Mouse (Mus musculus) midbrain, embryonic 13.5 days (tissue): ENCODE measurements around the gene Emx1. TPM values are rescaled to one million over a fixed set of nuclear protein-coding genes. Genes with fewer than 3 reads are reported as not detected.

Experiments
- ATAC-seq: fragments of 200-750 bp; cut with Nextera tagmentation; 2 replicates; pipeline ENCODE4 v1.8.0; 2017; ENCODE audit warnings: mild to moderate bottlenecking, moderate TSS enrichment, moderate library complexity
- H3K27ac ChIP-seq: fragments of 300-500 bp; sonication (generic); 2 replicates; pipeline ENCODE4 v1.5.1; 2015; ENCODE audit warnings: inconsistent platforms, mild to moderate bottlenecking, moderate library complexity
- H3K27me3 ChIP-seq: fragments of 300-500 bp; sonication (generic); 2 replicates; pipeline ENCODE4 v1.6.1; 2015; ENCODE audit warnings: mild to moderate bottlenecking, inconsistent platforms
- H3K36me3 ChIP-seq: fragments of 300-500 bp; sonication (generic); 2 replicates; pipeline ENCODE4 v1.6.1; 2015; ENCODE audit warnings: mild to moderate bottlenecking, inconsistent platforms
- H3K4me1 ChIP-seq: fragments of 300-500 bp; sonication (generic); replicated peaks from 2 replicates; pipeline ENCODE4 v1.6.1; 2015; ENCODE audit warnings: inconsistent platforms
- H3K4me2 ChIP-seq: fragments of 300-500 bp; sonication (generic); replicated peaks from 2 replicates; pipeline ENCODE4 v1.6.1; 2015; ENCODE audit warnings: moderate library complexity, mild to moderate bottlenecking, inconsistent platforms
- H3K4me3 ChIP-seq: fragments of 300-500 bp; sonication (generic); replicated peaks from 2 replicates; pipeline ENCODE4 v1.5.1; 2015; ENCODE audit warnings: mild to moderate bottlenecking, inconsistent platforms
- H3K9ac ChIP-seq: fragments of 300-500 bp; sonication (generic); replicated peaks from 2 replicates; pipeline ENCODE4 v1.6.1; 2015; ENCODE audit warnings: mild to moderate bottlenecking, inconsistent platforms
- H3K9me3 ChIP-seq: fragments of 300-500 bp; sonication (generic); 2 replicates; pipeline ENCODE4 v1.6.1; 2016; ENCODE audit warnings: mild to moderate bottlenecking, inconsistent platforms
- WGBS: fragments of 180-500 bp; shearing (Covaris S2); methylation state at CpG from one replicate; pipeline ENCODE4 v1.1.7; 2015; 5-methylcytosine and 5-hydroxymethylcytosine counted together
- polyA plus RNA-seq: library from polyadenylated mRNA; unstranded; fragments of >200 nt; fragmentation: Nextera tagmentation; extraction: Ambion mirVana; gene quantifications from 2 replicates; pipeline ENCODE4 v1.2.1, GENCODE M21; 2015

Emx1 gene
- polyA plus RNA-seq, 1 experiment from 2014 or later: 7.2 TPM

DNA sequence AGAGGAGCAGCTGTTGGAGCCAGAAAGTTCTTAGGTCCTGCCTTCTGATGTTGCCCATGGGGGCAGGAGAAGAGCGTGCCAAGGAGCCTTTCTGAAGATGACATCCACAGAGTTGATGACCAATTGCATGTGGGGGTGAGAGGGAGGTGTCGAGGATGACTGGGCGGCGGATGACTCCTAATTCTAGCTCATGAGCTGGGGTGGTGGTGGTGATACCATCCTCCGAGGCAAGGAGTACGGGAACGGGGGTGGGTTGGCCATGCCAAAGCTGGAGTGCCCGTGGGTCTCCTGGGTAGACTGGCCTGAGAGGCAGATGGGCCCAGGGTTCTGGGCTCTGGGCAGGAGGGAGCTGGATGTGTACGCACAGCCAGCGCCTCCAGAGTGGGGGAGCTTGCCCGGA lies 32.5 kb downstream of the Emx1 start:
- H3K36me3 ChIP-seq: no peaks in the 10 kb centered on the region
- peaks cover 17% of the 10 kb centered on the region for H3K4me1 ChIP-seq
- no peaks in the 10 kb centered on the region for H3K9me3 ChIP-seq
- H3K27me3 ChIP-seq: no peaks in the 10 kb centered on the region
- no peak overlapping the region for H3K27ac ChIP-seq
- H3K9ac ChIP-seq: no peak overlapping the region
- H3K4me2 ChIP-seq: no peak overlapping the region
- WGBS: 91% methylated on average over 11 of the region's 11 CpGs
- no peak overlapping the region for H3K4me3 ChIP-seq
- no peak for ATAC-seq

DNA sequence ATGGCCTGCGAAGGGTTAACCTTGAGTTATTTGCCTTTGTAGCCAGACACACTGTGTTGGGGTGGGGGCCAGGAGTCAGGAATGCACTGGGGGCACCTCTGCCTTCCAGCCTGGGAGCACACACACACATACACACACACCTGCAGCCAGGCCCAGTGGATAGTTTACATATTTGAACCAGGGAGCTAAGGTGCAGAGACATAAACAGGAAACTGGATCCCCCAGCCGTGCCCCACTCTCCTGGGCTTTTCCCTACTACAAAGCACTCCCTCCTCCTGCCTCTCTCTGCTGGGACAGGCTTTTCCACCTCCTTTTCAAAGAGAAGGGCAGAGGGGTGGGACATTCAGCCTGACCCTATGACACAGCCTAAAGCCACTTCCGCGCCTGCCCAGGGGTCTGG lies 33.7 kb downstream of the Emx1 start:
- Histone ChIP-seq H3K4me1 (peaks cover 17% of the 10 kb centered on the region), H3K27ac (no peak overlapping the region), H3K36me3 (no peaks in the 10 kb centered on the region), H3K4me3 (no peak overlapping the region), H3K9ac (no peak overlapping the region), H3K4me2 (no peak overlapping the region), H3K27me3 (no peaks in the 10 kb centered on the region), H3K9me3 (no peaks in the 10 kb centered on the region)
- no peak for ATAC-seq
- WGBS: 35% methylated on average over 4 of the region's 4 CpGs

DNA sequence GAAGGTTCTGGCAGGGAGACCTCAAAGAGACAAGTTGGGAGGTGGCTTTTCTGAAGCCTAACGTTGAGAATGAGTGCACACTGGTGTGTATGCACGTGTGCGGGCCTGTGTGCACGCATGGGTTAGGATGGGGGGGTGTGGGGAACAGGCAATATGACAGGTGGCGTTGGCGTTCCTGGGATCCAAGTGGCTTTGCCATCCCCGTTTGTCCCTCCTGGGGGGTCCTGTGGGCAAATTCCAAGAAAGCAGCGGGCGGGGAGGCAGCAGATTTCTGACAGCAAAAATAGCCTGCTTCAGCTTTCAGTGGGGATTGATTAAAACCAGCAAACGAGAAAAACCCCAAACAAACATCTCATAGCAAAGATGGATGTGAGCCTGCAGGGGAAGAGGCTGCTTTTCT lies 35.3 kb downstream of the Emx1 start:
- Histone ChIP-seq H3K27ac (no peak overlapping the region), H3K4me1 (peaks cover 17% of the 10 kb centered on the region), H3K4me2 (no peak overlapping the region), H3K36me3 (no peaks in the 10 kb centered on the region), H3K9me3 (no peaks in the 10 kb centered on the region), H3K4me3 (no peak overlapping the region), H3K9ac (no peak overlapping the region), H3K27me3 (no peaks in the 10 kb centered on the region)
- no peak for ATAC-seq
- WGBS: 83% methylated on average over 10 of the region's 10 CpGs

DNA sequence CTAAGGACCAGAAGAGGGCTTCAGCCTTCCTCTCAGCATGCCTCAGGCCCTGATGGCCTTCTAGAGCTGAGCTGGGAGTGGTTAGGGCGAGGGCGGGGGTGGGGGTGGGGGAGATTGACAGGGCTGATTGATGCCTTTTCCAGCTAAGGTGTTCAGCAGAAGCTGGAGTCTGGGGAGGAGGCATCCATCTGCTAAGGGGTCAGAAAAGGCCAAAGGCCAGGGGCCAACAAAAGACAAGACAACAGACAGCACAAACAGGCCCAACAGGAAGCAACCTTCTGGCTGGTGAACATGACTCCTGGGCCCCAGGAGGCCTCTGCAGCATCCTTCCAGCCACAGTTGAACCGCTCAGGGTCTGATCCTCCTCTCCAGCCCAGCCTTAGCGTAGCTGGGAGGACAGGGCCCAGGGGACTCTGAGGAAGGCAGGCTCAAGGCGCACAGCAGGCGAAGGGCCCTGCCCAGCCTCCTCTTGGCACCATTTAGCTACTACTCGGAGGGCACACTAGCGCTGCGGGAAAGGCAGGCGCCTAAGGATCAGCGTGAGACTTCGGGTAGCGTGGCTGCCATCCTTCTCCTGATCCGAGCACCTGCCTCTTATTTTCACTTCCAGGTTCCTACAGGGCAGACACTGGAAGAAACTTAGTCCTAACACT lies 36.4 kb downstream of the Emx1 start:
- Histone ChIP-seq H3K9me3 (no peaks in the 10 kb centered on the region), H3K9ac (no peak overlapping the region), H3K4me2 (no peak overlapping the region), H3K27ac (no peak overlapping the region), H3K36me3 (no peaks in the 10 kb centered on the region), H3K4me1 (peaks cover 17% of the 10 kb centered on the region), H3K27me3 (no peaks in the 10 kb centered on the region), H3K4me3 (no peak overlapping the region)
- 40% methylated on average over 14 of the region's 14 CpGs for WGBS
- no peak for ATAC-seq

- no peaks in the 10 kb centered on the region for H3K27me3 ChIP-seq
- H3K36me3 ChIP-seq: no peaks in the 10 kb centered on the region
- no peak overlapping the region for H3K4me2 ChIP-seq
- 21% methylated on average over 15 of the region's 15 CpGs for WGBS
- ATAC-seq: 0 out of 2 replicates have a peak, but pooled peaks have one; percentile 6
- peaks cover 9% of the 10 kb centered on the region for H3K4me1 ChIP-seq
- H3K27ac ChIP-seq: no peak overlapping the region
- H3K9ac ChIP-seq: no peak overlapping the region
- H3K4me3 ChIP-seq: no peak overlapping the region
- no peaks in the 10 kb centered on the region for H3K9me3 ChIP-seq
Measured at GRCm38 (mm10) chr6:85224442-85224891, 37.2 kb downstream of the Emx1 start.

GRCm38 (mm10) chr6:85226570-85226969 lies 39.3 kb downstream of the Emx1 start:
- H3K27me3 ChIP-seq: no peaks in the 10 kb centered on the region
- H3K27ac ChIP-seq: no peak overlapping the region
- no peak overlapping the region for H3K9ac ChIP-seq
- H3K4me3 ChIP-seq: no peak overlapping the region
- no peak for ATAC-seq
- H3K4me2 ChIP-seq: no peak overlapping the region
- H3K4me1 ChIP-seq: peaks cover 13% of the 10 kb centered on the region
- H3K36me3 ChIP-seq: no peaks in the 10 kb centered on the region
- H3K9me3 ChIP-seq: no peaks in the 10 kb centered on the region
- WGBS: 70% methylated on average over 9 of the region's 9 CpGs

DNA sequence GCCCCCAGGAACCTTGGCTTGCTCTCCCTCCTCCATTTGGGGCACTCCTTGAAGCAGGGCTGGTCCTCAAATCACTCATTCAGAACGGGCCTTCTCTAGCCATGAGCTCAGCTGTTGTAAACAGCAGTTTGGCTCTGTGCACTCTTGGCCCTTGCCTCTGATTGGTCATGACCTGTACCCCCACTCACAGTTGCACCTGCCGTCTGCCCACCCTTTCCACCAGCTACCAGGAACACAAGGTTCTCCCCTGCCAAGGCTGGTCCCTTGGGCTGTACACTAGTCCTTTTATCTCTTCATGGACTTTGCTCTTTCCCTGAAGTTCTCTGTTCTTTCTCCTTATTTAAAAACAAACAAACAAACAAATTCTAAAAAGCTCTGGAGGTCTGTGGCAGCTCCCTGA lies 40.3 kb downstream of the Emx1 start:
- Histone ChIP-seq H3K9me3 (no peaks in the 10 kb centered on the region), H3K27me3 (no peaks in the 10 kb centered on the region), H3K4me3 (no peak overlapping the region), H3K4me1 (peaks cover 21% of the 10 kb centered on the region), H3K27ac (no peak overlapping the region), H3K36me3 (no peaks in the 10 kb centered on the region), H3K9ac (no peak overlapping the region), H3K4me2 (no peak overlapping the region)
- WGBS: 86% methylated on average over 2 of the region's 2 CpGs
- no peak for ATAC-seq

- Histone ChIP-seq H3K27me3 (0 out of 2 replicates have a peak, but pooled peaks cover 3% of the 10 kb centered on the region), H3K4me1 (peaks cover 23% of the 10 kb centered on the region), H3K27ac (no peak overlapping the region), H3K36me3 (no peaks in the 10 kb centered on the region), H3K9me3 (no peaks in the 10 kb centered on the region), H3K4me2 (no peak overlapping the region), H3K4me3 (no peak overlapping the region), H3K9ac (no peak overlapping the region)
- no peak for ATAC-seq
- WGBS: 84% methylated on average over 3 of the region's 3 CpGs
Measured at GRCm38 (mm10) chr6:85230762-85231161, 43.5 kb downstream of the Emx1 start.

DNA sequence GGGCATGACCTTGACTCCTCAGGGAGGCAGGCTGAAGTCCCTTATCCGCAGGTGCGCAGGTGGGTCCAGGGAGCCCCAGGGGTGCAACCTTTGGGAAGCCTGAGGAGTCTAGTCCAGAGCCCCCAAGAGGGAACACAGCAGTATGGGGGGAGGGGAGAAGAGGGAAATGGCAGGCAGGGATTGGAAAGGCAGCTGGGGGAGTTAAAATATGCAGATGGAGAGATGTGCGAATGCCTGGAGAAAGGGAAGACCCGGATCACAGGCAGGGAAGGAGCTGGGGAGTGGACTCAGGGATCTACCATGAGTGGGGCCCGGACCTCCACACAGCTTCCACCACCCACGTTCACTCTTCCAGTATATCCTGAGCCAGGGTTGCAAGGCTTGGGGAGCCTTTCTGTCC lies 44.2 kb downstream of the Emx1 start:
- H3K4me3 ChIP-seq: no peak overlapping the region
- peak; percentile 55; the same call in 1 of the 2 replicates for ATAC-seq
- H3K27ac ChIP-seq: no peak overlapping the region
- peaks cover 23% of the 10 kb centered on the region for H3K4me1 ChIP-seq
- H3K4me2 ChIP-seq: no peak overlapping the region
- no peak overlapping the region for H3K9ac ChIP-seq
- WGBS: 22% methylated on average over 6 of the region's 6 CpGs
- no peaks in the 10 kb centered on the region for H3K36me3 ChIP-seq
- no peaks in the 10 kb centered on the region for H3K9me3 ChIP-seq
- H3K27me3 ChIP-seq: 0 out of 2 replicates have a peak, but pooled peaks cover 3% of the 10 kb centered on the region

DNA sequence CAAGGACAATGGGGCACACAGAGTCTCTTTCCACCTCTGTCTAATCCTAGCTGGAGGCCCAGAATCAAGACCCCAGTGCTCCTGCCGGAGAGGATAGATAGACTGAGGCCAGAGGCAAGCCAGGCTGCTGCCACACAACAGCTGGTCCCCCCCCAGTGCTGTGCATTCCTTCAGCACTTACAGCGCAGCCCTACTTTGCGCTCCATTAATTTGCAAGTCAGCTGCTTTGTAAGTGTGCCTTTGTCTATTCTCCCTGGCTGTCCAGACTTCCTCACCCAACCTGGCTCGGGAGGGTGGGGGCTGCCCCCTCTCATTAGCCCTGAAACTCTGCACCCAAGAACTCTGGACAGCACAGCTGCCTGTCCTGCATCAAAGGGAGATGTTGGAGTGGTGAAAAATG lies 44.8 kb downstream of the Emx1 start:
- peaks cover 23% of the 10 kb centered on the region for H3K4me1 ChIP-seq
- ATAC-seq: 0 out of 2 replicates have a peak, but pooled peaks have one; percentile 17
- no peak overlapping the region for H3K27ac ChIP-seq
- no peak overlapping the region for H3K9ac ChIP-seq
- no peaks in the 10 kb centered on the region for H3K9me3 ChIP-seq
- 0 out of 2 replicates have a peak, but pooled peaks cover 3% of the 10 kb centered on the region for H3K27me3 ChIP-seq
- WGBS: 28% methylated on average over 4 of the region's 4 CpGs
- H3K4me3 ChIP-seq: no peak overlapping the region
- no peaks in the 10 kb centered on the region for H3K36me3 ChIP-seq
- H3K4me2 ChIP-seq: no peak overlapping the region

DNA sequence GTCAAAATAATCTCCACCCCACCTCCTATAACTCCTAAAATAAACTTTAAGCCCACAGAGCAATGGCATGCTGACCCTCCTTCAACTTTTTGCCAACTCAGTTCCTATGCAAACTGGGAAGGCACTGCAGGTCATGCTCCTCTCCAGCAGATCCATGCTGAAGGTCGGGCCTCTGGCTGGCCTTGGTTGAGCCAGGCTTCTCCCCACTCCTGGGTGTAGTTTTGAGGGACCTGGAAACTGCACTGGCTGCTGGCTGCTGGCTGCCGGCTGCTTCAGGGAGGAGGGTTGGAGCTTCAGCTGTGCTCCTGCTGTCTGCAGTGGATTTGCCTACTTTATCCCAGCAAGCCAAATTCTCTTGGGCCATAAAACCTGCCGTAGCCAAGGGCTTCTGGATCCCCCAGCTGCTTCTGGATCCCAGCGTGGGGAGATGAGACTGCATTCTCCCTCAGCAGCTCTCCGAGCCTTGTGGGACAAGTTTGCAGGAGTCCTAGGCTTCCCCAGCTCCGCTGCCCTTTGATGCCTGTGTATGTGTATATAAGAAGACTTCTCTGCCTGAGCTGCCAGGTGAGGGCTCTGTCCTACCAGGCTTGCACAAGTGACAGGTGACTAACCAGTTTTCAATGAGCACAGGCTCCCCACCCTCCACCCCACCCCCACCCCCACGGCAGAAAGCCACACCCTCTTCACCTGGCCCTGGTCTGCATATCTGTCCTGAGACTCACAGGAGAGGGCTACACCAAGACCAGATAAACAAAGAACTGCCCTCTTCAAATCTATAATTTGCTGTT lies 45.8 kb downstream of the Emx1 start:
- 0 out of 2 replicates have a peak overlapping the region, but pooled peaks have one; percentile 11 for H3K9ac ChIP-seq
- no peak overlapping the region for H3K4me3 ChIP-seq
- no peaks in the 10 kb centered on the region for H3K9me3 ChIP-seq
- no peak for ATAC-seq
- H3K36me3 ChIP-seq: no peaks in the 10 kb centered on the region
- 43% methylated on average over 7 of the region's 7 CpGs for WGBS
- no peak overlapping the region for H3K4me2 ChIP-seq
- H3K4me1 ChIP-seq: peaks cover 26% of the 10 kb centered on the region
- H3K27ac ChIP-seq: no peak overlapping the region
- 0 out of 2 replicates have a peak, but pooled peaks cover 3% of the 10 kb centered on the region for H3K27me3 ChIP-seq

- Histone ChIP-seq H3K4me2 (no peak overlapping the region), H3K27ac (no peak overlapping the region), H3K27me3 (0 out of 2 replicates have a peak, but pooled peaks cover 3% of the 10 kb centered on the region), H3K9me3 (no peaks in the 10 kb centered on the region), H3K4me3 (no peak overlapping the region), H3K9ac (no peak overlapping the region), H3K4me1 (peaks cover 27% of the 10 kb centered on the region), H3K36me3 (no peaks in the 10 kb centered on the region)
- WGBS: 17% methylated on average over 5 of the region's 5 CpGs
- peak; percentile 10; the same call in 1 of the 2 replicates for ATAC-seq
Measured at GRCm38 (mm10) chr6:85234796-85235195, 47.6 kb downstream of the Emx1 start.
